Mouse (Mus musculus): ENCODE data around the gene Txndc11. TPM values are rescaled to one million over a fixed set of nuclear protein-coding genes. Genes with fewer than 3 reads are reported as not detected.
"Not testable (repeated sequence)": the region's sequence is repeated elsewhere in the genome, so short reads cannot be mapped to it uniquely, and the experiment has no call there.

Txndc11 gene
- polyA plus RNA-seq, 1 experiment from 2014 or later = 25.1 TPM

GRCm38 (mm10) chr16:11143706-11144483 lies 9.4 kb upstream of the Txndc11 start:
- H3K36me3 ChIP-seq (replicated peaks) = peaks cover 58% of the 10 kb centered on the region
- 0 out of 2 replicates have a peak overlapping the region, but pooled peaks have one; percentile 0 for H3K4me3 ChIP-seq
- H3K27ac ChIP-seq; DNase-seq (ENCODE audit: extremely low spot score, low spot score); H3K4me1 ChIP-seq; H3K27me3 ChIP-seq (ENCODE audit: poor library complexity, severe bottlenecking); H3K9me3 ChIP-seq: not testable (repeated sequence)
- 15% methylated on average over 56 of the region's 56 CpGs for WGBS

DNA sequence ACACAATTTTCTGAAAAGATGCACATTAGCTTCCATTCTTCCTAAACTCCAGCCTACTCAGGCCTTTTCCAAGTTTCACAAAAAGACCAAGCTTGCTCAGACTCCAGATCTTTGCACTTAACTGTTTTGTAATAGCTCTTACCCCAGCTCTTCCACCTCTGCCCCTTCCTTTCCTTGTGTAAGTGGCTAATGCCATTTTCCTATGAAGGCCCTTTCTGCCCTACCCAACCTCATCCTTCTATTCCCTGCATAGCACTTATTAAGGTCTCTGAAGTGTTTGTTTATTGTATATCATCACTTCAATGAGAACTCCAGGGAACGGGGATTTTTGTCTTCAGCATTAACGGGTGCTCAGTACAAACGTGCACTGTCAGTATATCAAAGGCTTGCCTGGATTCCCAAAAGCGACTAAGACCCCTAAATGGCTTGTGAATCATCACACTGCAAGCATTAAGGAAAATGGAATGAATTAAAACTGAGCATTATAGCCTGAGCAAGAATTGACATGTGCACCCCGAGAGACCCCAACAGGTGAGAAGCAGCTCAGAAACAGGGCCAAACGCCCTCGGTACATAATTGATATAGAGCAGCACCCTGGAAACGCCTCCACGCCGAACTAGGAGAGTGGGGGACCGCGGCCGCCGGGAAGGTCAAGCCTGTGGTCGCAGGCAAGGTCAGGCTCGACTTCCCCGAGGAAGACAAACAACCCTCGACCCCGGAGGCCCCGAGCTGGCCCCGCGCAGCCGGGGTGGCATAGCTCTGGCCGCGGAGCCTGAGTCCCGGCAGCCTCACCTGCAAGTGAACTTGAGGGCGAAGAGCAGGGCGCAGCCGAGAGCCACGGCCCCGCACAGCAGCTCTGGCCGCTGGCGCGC lies 738 bp downstream of the Txndc11 start:
- Histone ChIP-seq H3K27me3 (ENCODE audit: poor library complexity, severe bottlenecking) (no peaks in the 10 kb centered on the region), H3K36me3 (replicated peaks) (peaks cover 27% of the 10 kb centered on the region), H3K4me3 (peak overlapping the region; percentile 97), H3K9me3 (no peaks in the 10 kb centered on the region), H3K27ac (peak overlapping the region; percentile 93), H3K4me1 (peaks cover 32% of the 10 kb centered on the region)
- WGBS = 1% methylated on average over 34 of the region's 34 CpGs
- DNase-seq (ENCODE audit: extremely low spot score, low spot score) = no peak

GRCm38 (mm10) chr16:11132839-11133238 lies 1.6 kb downstream of the Txndc11 start:
- no peak for DNase-seq (ENCODE audit: extremely low spot score, low spot score)
- Histone ChIP-seq H3K27ac (no peak overlapping the region), H3K9me3 (no peaks in the 10 kb centered on the region), H3K4me1 (peaks cover 32% of the 10 kb centered on the region), H3K27me3 (ENCODE audit: poor library complexity, severe bottlenecking) (no peaks in the 10 kb centered on the region), H3K36me3 (replicated peaks) (peaks cover 32% of the 10 kb centered on the region), H3K4me3 (peak overlapping the region; percentile 97)
- WGBS = 31% methylated on average over 2 of the region's 2 CpGs

DNA sequence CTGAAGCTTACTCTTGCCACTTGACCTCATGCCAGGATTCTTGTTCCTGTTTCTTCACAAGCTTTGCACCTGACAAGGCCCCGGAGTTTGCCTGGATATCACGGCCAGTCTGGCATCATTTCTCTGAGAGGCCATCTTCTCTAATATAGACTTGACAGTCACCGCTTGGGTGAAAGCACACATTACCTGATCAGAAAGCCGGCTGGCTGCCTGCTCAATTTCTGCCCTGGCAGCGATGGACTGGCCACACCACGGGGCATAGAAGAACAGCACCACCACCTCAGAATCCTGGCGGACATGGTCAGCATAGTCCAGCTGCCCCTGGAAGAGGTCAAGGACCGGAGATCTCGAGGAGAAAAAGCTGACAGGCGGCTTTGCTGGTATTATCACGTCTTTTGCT lies 6.1 kb downstream of the Txndc11 start:
- WGBS = 92% methylated on average over 11 of the region's 11 CpGs
- Histone ChIP-seq H3K27ac (no peak overlapping the region), H3K4me1 (peaks cover 16% of the 10 kb centered on the region), H3K9me3 (no peaks in the 10 kb centered on the region), H3K36me3 (replicated peaks) (peaks cover 53% of the 10 kb centered on the region), H3K4me3 (no peak overlapping the region), H3K27me3 (ENCODE audit: poor library complexity, severe bottlenecking) (no peaks in the 10 kb centered on the region)
- DNase-seq (ENCODE audit: extremely low spot score, low spot score) = no peak

DNA sequence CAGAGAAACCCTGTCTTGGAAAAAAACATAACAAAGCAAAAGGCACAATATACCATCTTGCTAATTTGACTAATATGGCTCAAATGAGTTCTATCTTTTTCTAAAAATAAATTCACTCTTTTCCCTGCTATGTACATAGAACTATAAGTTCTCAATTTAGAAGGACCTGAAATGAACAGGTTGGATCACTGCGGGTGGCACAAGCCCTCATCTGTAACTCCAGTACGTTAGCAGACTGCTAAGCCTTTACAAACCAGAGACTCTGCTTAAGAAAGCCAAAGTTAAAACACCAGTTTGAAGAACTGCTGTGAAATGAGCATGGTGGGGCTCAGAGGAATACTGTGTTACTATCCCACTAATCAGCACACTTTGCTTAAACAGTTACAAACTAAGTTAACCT lies 9.1 kb downstream of the Txndc11 start:
- no peak for DNase-seq (ENCODE audit: extremely low spot score, low spot score)

GRCm38 (mm10) chr16:11124110-11124509 lies 10.3 kb downstream of the Txndc11 start:
- peaks cover 82% of the 10 kb centered on the region for H3K36me3 ChIP-seq (replicated peaks)
- WGBS = 90% methylated on average over 1 of the region's 1 CpGs
- H3K4me3 ChIP-seq = no peak overlapping the region
- no peak overlapping the region for H3K27ac ChIP-seq
- no peak for DNase-seq (ENCODE audit: extremely low spot score, low spot score)
- H3K27me3 ChIP-seq (ENCODE audit: poor library complexity, severe bottlenecking) = no peaks in the 10 kb centered on the region
- no peaks in the 10 kb centered on the region for H3K9me3 ChIP-seq
- no peaks in the 10 kb centered on the region for H3K4me1 ChIP-seq

More for the DNA sequence above, 9.1 kb downstream of the Txndc11 start:
- Histone ChIP-seq H3K9me3 (no peaks in the 10 kb centered on the region), H3K36me3 (replicated peaks) (peaks cover 73% of the 10 kb centered on the region), H3K4me3 (no peak overlapping the region), H3K27me3 (ENCODE audit: poor library complexity, severe bottlenecking) (no peaks in the 10 kb centered on the region), H3K4me1 (no peaks in the 10 kb centered on the region), H3K27ac (no peak overlapping the region)
- WGBS = 94% methylated on average over 2 of the region's 2 CpGs

- 89% methylated on average over 2 of the region's 2 CpGs for WGBS
- Histone ChIP-seq H3K27ac (no peak overlapping the region), H3K36me3 (replicated peaks) (peaks cover 77% of the 10 kb centered on the region)
Observed at GRCm38 (mm10) chr16:11122625-11123024, 11.8 kb downstream of the Txndc11 start.

GRCm38 (mm10) chr16:11109198-11109740 lies 25.2 kb downstream of the Txndc11 start:
- Histone ChIP-seq H3K9me3 (no peaks in the 10 kb centered on the region), H3K4me1 (no peaks in the 10 kb centered on the region), H3K27me3 (ENCODE audit: poor library complexity, severe bottlenecking) (no peaks in the 10 kb centered on the region), H3K36me3 (replicated peaks) (peaks cover 31% of the 10 kb centered on the region), H3K4me3 (no peak overlapping the region), H3K27ac (no peak overlapping the region)
- DNase-seq (ENCODE audit: extremely low spot score, low spot score) = no peak
- WGBS = 83% methylated on average over 4 of the region's 4 CpGs

More at GRCm38 (mm10) chr16:11122625-11123024, 11.8 kb downstream of the Txndc11 start:
- no peaks in the 10 kb centered on the region for H3K27me3 ChIP-seq (ENCODE audit: poor library complexity, severe bottlenecking)
- H3K4me1 ChIP-seq = no peaks in the 10 kb centered on the region
- H3K9me3 ChIP-seq = no peaks in the 10 kb centered on the region
- no peak for DNase-seq (ENCODE audit: extremely low spot score, low spot score)
- H3K4me3 ChIP-seq = no peak overlapping the region

- H3K9me3 ChIP-seq = no peaks in the 10 kb centered on the region
- no peak overlapping the region for H3K4me3 ChIP-seq
- H3K36me3 ChIP-seq (replicated peaks) = peaks cover 35% of the 10 kb centered on the region
- H3K4me1 ChIP-seq = no peaks in the 10 kb centered on the region
- no peak for DNase-seq (ENCODE audit: extremely low spot score, low spot score)
- no peak overlapping the region for H3K27ac ChIP-seq
- 84% methylated on average over 1 of the region's 1 CpGs for WGBS
- no peaks in the 10 kb centered on the region for H3K27me3 ChIP-seq (ENCODE audit: poor library complexity, severe bottlenecking)
Observed at GRCm38 (mm10) chr16:11104905-11105304, 29.5 kb downstream of the Txndc11 start.

GRCm38 (mm10) chr16:11097301-11097700 lies 37.1 kb downstream of the Txndc11 start:
- 87% methylated on average over 3 of the region's 3 CpGs for WGBS
- Histone ChIP-seq H3K4me1 (no peaks in the 10 kb centered on the region), H3K27me3 (ENCODE audit: poor library complexity, severe bottlenecking) (no peaks in the 10 kb centered on the region), H3K4me3 (no peak overlapping the region), H3K9me3 (no peaks in the 10 kb centered on the region), H3K27ac (no peak overlapping the region), H3K36me3 (replicated peaks) (peaks cover 34% of the 10 kb centered on the region)
- DNase-seq (ENCODE audit: extremely low spot score, low spot score) = no peak

GRCm38 (mm10) chr16:11093717-11094386 lies 40.6 kb downstream of the Txndc11 start:
- Histone ChIP-seq H3K9me3 (no peaks in the 10 kb centered on the region), H3K4me3 (no peak overlapping the region), H3K4me1 (no peaks in the 10 kb centered on the region), H3K27me3 (ENCODE audit: poor library complexity, severe bottlenecking) (no peaks in the 10 kb centered on the region), H3K27ac (no peak overlapping the region), H3K36me3 (replicated peaks) (peaks cover 53% of the 10 kb centered on the region)
- 92% methylated on average over 13 of the region's 13 CpGs for WGBS
- DNase-seq (ENCODE audit: extremely low spot score, low spot score) = no peak

DNA sequence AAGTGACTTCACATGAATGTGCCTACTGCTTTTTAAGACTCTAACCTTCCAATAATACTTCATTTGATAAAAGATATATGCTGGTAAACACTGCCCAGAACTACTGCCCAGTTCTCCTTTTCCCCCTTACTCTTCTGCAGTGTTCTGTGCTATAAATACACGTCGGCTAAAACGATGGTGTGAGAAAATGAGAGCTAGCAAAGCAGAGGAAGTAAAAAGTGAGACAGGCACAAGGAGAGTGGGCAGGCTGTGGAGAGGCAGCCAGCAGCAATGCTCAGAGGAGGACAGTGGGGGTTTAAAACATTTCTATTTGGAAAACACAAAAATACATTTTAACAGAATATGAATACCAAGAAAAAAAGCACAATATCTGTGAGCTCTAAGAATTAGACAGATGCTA lies 41.9 kb downstream of the Txndc11 start:
- WGBS = 93% methylated on average over 3 of the region's 3 CpGs
- H3K36me3 ChIP-seq (replicated peaks) = peaks cover 65% of the 10 kb centered on the region

More for the DNA sequence above, 41.9 kb downstream of the Txndc11 start:
- Histone ChIP-seq H3K4me1 (peaks cover 3% of the 10 kb centered on the region; the same call in 1 of the 2 replicates), H3K9me3 (no peaks in the 10 kb centered on the region), H3K4me3 (no peak overlapping the region), H3K27ac (no peak overlapping the region), H3K27me3 (ENCODE audit: poor library complexity, severe bottlenecking) (no peaks in the 10 kb centered on the region)
- no peak for DNase-seq (ENCODE audit: extremely low spot score, low spot score)

Measured in forebrain, embryonic 10.5 days (tissue).